Mouse (Mus musculus) mature B cell (primary cell): Measurements from ENCODE around the gene Ccdc175.

Experiments
- in situ Hi-C: fragments of 300-500 bp; cut with MboI; formaldehyde crosslinking; loops from 2 replicates; pipeline ENCODE4 v1.14.3; 2019

Gene Ccdc175

DNA sequence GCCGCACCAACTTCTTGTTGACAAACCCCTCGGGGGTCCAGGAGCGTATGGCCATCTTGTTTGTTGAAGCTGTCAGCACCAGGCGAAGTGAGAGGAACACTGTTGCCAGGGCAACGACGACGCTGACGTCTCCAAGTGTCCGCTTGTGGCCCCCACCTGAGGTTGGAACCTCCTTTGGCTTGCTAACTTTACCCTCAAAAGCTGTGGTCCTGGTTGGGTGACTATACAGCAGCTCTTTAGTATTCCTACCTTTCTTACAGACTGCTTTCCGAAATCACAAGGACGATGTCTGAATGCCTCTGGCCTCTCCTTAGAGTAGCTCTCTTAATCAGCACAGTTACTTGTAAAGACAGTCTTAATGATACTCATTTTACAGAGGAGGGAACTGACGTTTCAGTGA is at the start of gene Ccdc175:
TSS of gene Ccdc175 (minus strand) at position 101 of the 400 bp plus-strand sequence.
- in situ Hi-C loops, result no loop called here

DNA sequence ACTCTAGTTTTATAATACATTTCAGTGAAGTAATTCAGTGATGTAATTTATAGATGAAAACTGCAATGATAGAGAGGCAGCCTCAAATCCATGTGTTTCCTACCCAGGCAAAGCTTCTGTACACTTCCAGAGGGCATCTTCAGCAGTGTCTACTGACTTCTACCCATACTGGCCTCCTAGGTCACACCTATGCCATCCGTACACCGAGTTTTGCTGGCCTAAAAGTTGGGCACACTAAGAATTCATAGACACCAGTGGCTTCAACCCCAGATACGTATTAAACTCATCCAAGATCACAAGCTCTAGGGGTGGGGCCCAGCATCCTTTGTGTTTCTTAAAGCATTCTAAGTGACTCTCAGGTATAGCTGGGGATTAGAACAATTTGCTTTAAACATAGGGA is 49.3 kb upstream of the Ccdc175 start:
- in situ Hi-C loops, result no loop called here

DNA sequence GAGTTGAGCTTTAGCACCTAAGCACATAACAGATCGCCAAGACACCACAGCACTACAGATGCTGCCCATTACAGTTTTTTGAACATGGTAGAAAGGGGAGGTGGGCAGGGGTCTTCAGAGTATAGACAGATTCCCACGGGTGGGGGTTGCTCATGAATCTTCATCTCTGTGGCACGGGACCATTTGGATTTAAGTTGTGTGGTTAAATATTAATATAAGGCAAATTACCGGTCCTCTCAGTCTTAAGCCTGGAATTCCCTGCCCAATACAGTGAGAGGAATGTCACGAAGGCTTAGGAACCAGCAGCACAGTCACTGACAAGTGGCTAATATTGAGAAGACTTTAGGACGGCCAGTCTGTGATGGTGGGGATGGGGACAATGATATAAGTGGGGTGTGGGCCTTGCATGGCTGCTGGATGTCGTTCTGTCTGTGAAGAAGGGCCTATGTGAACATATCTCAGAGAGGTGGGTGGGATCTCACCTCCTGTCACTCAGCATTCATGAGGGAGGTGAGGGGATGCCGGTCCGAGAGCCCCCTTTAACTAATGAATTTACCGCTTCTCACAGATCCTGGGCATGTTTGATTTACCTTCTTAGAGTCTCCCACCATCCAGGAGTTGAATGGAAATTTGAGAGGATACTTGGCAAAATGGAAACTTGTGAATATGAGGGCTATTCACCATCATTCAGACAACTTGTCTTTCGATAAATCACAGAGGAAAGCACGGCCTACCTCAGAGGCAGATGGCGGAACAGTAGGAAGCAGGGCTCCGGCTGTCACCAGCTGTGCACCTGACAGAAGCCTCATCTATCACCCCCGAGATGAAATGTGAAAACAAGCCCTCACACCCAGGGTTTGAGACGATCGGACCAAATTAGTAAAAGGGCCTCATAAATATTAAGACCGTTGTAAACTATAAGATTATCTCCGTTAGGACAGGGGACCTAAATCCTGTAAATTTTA is 48.3 kb upstream of the Ccdc175 start:
- in situ Hi-C loops, result no loop called here

DNA sequence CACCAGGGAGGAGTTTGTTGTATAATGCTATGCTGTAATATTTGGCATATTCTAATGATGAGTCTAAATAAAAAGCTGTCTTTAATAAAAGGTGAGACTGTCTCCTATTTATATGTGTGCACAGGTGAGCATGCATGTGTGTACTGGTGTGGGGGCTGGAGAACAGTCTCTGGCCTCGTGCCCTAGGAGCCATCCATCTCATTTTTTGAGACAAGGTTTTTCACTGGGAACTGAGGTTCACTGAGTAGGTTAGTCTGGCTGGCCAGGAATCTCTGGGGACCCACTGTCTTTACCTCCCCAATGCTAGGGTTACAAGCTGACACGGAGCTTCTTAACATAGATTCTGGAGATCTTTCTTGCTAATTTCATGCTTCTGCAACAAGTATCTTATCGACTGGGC is 47.3 kb upstream of the Ccdc175 start:
- in situ Hi-C loops, result no loop called here

DNA sequence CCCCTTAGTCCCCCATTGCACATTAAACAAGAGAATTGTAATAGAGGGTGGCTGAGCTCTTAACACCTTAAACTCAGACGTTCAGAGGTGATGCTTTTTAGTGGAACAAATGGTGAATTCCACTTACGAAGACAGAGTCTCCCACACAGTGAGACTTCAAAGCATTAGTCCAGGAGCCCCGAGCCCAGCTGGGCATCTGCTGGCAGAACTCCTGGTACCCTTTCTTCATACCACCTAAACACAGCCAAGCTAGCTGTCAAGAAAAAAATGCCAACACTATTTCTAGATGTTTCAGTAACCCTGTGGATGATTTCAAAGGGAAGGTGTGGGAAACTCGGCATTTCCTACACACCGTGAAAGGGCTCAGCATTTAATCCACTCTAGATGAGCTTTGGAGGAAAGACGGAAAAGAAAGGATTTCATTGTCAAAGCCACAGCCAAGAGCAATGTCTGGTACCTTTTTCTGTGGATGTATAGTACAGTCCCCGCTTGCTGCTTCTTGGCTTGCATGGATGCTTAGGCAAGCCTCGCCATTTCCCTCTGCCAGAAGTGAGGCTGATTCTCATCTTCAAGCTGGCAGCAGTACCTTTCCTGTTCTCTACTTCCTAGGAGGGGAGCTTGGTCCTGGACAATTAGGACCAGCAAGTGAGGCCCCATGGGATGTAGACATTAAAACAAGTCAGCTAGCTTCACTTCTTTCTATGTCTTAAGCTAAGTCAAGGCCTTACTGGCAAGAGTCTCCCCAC is 44.8 kb upstream of the Ccdc175 start:
- in situ Hi-C loops, result no loop called here

DNA sequence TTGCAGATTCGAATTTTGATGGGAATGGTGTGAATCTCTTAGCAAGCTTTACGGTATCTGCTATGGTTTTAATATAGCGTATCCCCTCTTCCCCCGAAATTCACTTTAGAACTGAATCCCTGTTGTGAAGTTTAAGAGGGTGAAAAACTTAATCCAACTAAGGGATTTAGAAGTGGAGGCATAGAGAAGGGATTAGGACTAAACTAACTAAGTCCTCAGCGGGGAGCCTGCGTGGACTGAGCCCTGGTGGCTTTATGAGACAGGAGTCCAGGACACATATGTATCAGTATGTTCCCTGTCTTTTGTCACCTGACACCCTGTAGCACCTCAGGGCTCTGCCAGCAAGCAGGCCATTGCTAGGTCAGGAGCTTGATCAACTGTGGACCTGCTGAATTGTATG is 42.9 kb upstream of the Ccdc175 start:
- in situ Hi-C loops, result no loop called here

DNA sequence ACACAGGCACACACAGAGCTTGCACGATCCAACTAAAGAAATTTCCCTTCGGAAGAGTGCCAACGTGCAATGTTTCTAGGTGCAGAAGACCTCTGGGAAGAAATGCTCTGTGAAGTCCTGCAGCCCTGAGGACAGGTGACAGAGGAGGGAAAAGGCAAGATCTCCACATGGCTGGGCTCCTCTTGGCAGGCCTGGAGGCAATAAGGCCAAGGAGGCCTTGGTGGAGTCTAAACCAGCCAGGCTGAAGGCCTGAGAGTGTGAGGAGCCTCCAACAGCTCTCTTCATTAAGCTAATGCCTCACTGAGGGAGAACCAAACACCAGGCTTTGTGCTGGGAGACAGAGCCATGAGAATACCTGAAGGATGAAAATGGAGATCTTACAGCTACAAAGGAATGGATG is 40.5 kb upstream of the Ccdc175 start:
- in situ Hi-C loops, result no loop called here

DNA sequence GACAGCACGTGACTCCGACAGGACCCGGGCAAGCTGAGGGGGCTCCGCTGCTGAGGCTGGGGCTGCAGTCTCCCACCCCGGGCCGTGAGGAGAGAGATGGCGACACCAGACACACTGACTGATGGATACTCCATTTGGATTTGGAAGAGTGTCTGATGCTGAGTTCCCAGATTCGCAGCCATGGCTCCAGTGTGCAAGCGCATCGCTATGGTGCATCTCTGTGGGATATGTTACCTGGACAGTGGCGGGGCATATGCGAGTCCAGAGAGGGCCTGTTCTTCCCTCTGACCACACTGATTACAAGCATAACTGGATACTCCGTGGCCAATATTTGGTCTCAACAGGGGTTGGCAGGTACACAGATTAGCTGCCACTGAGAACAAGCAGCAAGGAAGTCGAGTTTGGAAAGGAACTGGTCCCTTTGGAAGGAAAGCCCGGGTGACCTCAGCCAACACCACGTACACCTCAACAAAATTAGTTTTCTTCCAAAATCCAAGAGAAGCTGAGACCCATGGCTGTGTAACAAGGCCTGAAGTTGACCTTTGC is 38.8 kb upstream of the Ccdc175 start:
- in situ Hi-C loops, result no loop called here

DNA sequence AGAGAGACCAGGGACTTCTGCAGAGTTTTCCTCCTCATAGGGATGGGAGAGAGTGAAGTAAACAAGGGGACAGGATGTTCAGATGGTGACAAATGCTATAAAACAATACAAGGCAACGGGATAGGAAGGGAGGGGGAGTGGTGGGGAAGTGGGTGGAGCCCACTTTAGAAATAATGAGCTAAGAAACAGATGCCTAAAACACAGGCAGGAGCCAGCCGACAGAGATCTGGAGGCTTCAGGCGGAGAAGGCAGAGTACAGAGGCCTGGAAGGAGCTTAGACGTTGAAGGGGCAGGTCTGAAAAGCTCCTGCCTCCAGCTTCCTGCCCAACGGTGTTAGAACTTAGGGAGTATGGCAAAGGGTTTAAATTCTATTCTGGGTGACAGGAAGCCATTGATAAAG is 28.7 kb upstream of the Ccdc175 start:
- in situ Hi-C loops, result no loop called here

DNA sequence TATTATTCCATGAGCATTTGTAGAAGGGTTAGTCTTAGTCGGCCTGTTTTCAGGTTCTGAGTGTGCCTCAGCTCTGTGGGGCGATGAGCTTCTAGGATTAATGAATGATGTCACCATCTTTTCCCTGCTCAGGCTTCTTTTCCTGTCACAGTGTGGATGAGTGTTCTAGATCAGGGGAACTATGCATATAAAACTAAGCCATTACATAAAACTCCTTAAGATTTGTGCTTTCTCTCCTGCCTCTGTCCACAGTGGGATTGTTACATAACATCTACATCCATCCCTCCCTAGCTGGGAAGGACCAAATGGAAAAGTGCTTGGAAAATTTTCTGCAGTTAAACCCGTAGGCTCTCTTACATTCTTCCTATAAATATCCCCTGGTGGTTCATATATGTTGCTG is 16.0 kb upstream of the Ccdc175 start:
- in situ Hi-C loops, result no loop called here

DNA sequence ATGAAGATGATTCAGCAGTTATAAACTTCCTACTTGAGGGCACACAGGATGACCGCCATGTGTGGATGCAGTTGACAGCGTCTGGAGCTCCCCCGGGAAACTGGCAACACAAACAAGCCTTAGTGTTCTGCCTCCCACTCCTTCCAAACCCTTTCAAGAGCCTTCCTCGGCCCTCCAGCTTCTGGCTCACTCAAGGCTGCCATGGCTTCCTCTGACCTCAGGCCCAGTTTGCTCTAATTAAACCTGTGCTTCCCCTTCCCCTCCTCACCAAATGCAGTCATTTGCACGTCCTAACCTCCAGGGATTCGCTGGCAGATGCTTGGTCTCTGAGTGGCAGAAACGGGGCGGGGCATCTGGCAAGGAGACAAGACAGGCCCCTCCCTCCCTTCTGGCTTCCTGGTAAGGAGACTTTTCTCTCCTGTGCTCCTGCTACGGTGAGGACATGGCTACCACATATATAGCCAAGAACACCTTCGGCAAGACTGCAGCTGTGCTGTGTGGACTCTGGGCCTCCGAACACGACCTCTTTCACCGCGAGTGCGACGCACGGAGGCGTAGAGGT is 13.2 kb upstream of the Ccdc175 start:
- in situ Hi-C loops, result no loop called here

DNA sequence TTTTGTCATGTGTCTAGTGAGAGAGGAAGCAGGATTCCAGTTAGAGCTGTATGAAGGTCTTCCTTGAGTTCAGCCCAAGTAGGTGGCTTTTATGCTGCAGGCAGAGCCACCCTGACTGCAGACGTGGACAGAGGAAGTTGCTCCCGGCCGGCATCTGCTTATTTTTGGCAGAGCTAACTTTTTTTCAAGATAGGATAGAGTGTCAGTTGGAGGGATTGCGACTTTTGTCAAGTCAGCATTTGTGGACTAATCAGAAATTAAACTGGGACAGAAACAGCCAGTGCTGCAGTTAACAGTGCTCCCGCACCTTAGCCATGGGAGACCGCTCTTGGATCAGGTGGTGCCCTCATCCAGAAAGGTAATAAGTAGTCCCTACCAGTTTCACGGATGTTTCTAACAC is 12.6 kb upstream of the Ccdc175 start:
- in situ Hi-C loops, result no loop called here

DNA sequence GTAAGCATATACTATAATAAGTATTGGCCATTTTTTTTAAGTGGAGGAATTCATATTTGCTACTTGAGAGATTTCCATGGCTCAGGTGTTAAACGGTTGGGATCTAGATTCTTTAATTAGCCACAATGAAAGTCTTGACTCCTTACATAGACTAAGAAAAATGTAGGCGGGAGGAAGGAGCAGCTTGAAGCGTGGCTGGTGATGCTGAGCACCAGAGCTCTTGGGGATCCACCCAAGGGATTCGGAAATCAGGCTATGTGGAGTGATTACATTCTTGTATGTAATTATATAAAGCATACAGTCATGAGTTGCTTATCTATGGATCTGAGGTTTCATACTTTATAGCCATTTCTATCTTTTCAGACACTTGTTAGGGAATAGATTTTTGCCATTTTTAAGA is 5.3 kb downstream of the Ccdc175 start:
- in situ Hi-C loops, result no loop called here

DNA sequence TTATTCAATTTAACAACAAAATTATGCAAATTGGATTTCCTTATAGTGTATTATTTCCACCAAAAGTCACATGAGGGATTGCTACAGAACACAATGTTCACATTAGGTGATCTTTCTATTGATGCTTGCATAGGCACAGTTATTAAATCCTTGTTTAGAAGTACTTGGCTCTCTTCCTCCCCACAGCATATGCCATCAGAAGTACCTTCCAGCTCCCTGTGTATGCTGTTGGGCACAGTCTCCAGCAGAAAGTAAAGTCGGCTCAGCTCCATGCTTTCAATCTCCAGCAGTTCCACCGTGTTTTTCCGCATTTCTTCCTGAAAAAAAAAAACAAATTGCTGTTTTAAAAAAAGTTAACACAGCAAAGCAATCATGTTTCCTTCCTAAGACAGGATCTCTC is 6.5 kb downstream of the Ccdc175 start:
- in situ Hi-C loops, result no loop called here

DNA sequence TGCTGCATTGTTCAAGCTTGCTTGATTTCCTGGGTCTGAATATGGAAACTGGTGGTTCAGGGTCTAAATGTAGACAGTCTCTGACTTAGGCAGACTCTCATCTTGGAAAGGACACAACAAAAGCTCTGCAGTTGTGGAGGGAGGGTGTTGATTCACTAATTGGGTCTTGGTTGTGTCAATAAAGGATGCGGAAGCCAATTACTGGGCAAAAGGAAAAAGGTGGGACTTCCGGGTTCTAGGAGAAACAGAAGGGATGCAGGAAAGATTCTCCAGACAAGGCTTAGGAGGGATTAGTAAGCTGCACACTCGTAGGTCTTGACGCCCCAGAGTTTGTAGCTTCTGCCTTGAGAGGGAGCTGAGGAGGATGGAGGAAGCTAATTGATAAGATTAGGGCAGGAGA is 26.4 kb downstream of the Ccdc175 start:
- in situ Hi-C loops, result no loop called here

DNA sequence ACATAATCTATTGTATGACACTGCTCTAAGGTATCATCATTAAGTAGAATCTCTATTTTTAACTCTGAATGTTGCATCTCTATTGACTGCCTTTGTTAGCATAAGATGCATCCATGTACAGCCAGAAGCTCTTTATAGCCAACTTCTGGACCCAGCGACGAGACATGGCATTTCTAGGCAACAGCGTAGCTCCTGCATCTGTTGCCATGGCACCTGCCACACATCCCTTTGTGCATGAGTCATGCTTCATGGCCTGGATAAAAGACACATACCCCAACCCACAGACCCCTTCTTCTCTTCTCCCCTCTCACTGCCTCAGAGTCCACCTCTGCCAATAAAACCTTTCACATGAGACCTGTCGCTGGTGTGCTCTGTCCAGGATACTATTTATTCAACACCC is 34.0 kb downstream of the Ccdc175 start:
- in situ Hi-C loops, result no loop called here

DNA sequence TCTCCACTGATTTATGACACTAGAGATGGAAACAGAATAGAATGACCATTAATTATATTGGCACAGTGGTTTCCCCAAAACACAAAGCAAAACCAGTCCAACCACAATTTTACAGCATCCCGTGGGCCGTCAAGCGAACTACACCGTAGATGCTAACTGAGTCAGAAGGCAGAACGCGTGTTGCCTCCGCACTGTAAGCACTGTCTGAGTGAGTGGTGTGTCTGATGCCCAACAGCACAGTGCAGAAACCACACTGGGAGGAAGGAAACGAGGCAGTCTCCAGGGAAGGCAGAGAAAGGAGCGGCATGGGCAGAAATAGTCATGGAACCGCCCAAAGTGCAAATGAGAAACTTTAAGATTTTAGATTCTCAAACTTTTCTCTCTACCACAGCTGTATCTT is 55.6 kb downstream of the Ccdc175 start:
- in situ Hi-C loops, result no loop called here

DNA sequence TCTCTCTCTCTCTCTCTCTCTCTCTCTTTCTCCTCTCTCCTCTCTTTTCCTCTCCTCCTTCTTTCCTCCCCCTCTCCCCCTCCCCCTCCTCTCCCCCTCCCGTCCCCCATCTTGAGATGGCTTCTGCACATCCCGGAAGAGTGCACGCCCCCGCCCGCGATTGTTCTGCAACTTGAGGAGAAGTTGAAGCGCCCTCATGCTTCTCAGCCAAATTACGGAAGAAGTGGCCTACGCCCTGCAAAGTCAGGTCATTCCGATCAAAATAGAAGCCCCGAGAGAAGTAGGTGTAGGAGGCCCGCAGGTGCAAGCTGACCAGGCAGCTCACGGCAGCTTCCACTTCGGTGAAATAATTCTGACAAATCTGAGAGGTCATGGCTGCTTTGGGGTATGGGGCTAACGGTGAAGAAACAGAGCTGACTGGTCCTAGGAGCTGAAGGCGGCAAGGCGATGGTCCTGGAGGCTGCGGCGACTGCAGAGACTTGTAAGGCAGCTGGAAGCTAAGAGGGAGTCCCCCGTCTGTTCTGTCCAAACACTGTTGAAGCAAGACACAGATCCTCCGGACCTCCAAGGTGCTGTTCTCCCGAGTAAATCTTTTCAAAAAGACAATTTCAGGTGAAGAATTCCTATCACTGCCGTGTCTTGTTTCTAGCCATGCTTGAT is 69.0 kb downstream of the Ccdc175 start:
- in situ Hi-C loops, result no loop called here

DNA sequence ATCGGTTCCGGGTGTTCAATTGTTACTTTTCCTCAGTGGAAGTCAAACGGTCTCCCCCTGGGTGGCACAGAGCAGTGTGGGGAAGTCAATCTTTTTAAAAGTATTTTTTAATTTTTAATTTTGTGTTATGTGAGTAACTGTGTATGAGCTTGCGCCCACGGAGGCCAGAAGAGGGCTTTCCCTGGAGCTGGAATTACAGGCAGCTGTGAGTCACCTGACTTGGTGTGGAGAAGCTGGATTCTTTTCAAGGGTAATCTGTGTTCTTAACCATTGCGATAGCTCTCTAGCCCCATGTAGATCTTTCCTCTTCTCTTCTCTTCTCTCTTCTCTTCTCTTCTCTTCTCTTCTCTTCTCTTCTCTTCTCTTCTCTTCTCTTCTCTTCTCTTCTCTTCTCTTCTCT is 69.7 kb downstream of the Ccdc175 start:
- in situ Hi-C loops, result no loop called here

DNA sequence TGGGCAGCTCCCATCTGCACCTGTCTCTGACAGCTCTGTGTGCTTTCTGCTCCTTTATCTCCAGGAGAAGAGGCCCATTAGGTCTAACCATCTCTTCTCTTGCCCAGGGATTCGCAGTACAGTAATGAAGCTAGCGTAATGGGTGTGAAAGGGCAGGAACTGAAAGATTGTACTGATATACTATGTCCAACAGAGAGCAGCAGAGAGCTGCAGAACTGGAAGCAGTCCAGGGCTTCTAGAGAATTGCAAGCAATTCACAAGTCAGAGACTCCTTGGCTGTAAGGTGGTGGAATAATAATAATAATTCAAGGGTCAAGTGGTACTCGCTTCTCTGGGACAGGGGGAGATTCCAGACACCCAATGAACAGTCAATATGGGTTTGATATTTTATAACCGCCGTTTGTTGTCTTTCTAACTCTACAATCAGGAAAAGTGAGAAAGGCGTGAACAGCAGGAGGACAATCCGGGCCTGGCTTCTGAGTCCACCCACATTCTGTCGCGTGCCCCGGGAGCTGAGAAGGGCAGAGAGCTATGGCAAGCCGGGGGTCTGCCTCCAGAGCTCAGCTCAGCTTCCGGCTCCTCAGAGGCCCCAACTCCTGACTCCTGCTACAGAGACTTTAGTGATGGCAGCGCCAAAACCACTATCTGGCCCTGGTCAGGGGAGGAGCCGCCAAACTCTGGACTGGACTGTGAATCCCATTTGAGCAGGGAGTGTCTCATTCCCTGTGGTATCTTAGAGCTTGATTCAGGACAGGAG is 80.1 kb downstream of the Ccdc175 start:
- in situ Hi-C loops, result loop anchor here (10.0 kb wide), 1 partner anchor 310 kb away; no protein-coding TSS in a partner anchor

DNA sequence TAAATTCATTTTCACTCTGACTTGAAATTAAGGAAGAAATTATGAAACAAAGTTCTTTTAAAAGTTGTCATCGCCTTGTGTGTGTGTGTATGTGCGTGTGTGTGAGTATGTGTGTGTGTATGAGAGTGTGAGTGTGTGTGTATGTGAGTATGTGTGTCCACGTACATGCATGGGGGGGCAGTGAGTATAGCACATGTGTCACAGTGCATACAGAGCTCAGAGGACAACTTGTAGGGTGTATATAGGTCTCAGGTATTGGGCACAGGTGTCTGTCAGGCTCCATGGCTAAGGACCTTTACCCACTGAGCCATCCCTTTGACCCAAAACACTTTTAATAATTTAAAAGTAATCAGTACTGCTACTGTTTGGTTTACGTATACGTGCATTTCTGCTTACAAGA is 80.8 kb downstream of the Ccdc175 start:
- in situ Hi-C loops, result loop anchor here (10.0 kb wide), 1 partner anchor 311 kb away; no protein-coding TSS in a partner anchor
